Mouse (Mus musculus) G1E (cell line): ENCODE measurements around the gene Sik1. TPM values are rescaled to one million over a fixed set of nuclear protein-coding genes. Genes with fewer than 3 reads are reported as not detected.

Source experiments
- ATAC-seq: 2 replicates; pipeline ENCODE4 v1.8.0; 2016; ENCODE audit warnings: mild to moderate bottlenecking; ENCODE audit not compliant: insufficient number of reproducible peaks, poor library complexity, low FRiP score, severe bottlenecking; ENCODE audit errors: extremely low read depth
- DNase-seq: peaks from one replicate; pipeline ENCODE4 v3.0.0; 2012; ENCODE audit warnings: low spot score
- H3K27me3 ChIP-seq: 2 replicates; pipeline ENCODE4 v1.6.1; 2012; ENCODE audit warnings: mild to moderate bottlenecking, low read length, inconsistent platforms; ENCODE audit not compliant: insufficient read depth
- H3K36me3 ChIP-seq: replicated peaks from 2 replicates; pipeline ENCODE3; 2012; ENCODE audit warnings: mild to moderate bottlenecking, inconsistent platforms
- H3K4me1 ChIP-seq: 2 replicates; pipeline ENCODE4 v1.6.1; 2012; ENCODE audit warnings: low read depth, low read length, inconsistent platforms, mixed read lengths; ENCODE audit not compliant: insufficient read depth
- H3K4me3 ChIP-seq: 2 replicates; pipeline ENCODE4 v1.5.1; 2012; ENCODE audit warnings: low read depth, mild to moderate bottlenecking, inconsistent platforms, low read length, moderate library complexity, mixed read lengths
- H3K9me3 ChIP-seq: replicated peaks from 2 replicates; pipeline ENCODE4 v1.6.1; 2012; ENCODE audit warnings: inconsistent platforms
- CTCF ChIP-seq: IDR thresholded peaks from 2 replicates; pipeline ENCODE4 v1.5.1; 2012; ENCODE audit warnings: low read depth, low read length, inconsistent platforms, mixed read lengths
- GATA1 ChIP-seq: IDR thresholded peaks from 2 replicates; pipeline ENCODE4 v1.6.1; 2012; ENCODE audit warnings: borderline replicate concordance, low read length, inconsistent platforms, mixed read lengths
- GATA2 ChIP-seq: IDR thresholded peaks from 2 replicates; pipeline ENCODE4 v1.6.1; 2012; ENCODE audit warnings: low read depth, low read length, inconsistent platforms, borderline replicate concordance
- POLR2AphosphoS5 ChIP-seq: IDR thresholded peaks from 2 replicates; pipeline ENCODE4 v1.6.1; 2012; ENCODE audit warnings: low read depth, low read length, inconsistent platforms; ENCODE audit not compliant: insufficient replicate concordance
- TAL1 ChIP-seq: conservative IDR thresholded peaks from 2 replicates; pipeline ENCODE4 v1.6.1; 2012; ENCODE audit warnings: low read depth, low read length, inconsistent platforms, mixed read lengths
- polyA plus RNA-seq: library from polyadenylated mRNA; stranded (reverse); fragments of >175 nt; gene quantifications from 2 replicates; pipeline ENCODE4 v1.2.3, GENCODE M21; 2012
- total RNA-seq, 2 experiments: library from RNA; stranded (forward) in 1 of 2; stranded (reverse) in 1 of 2; fragments of 200-1000 nt in 1 of 2; fragments of >200 nt in 1 of 2; fragmentation: Nextera tagmentation in 1 of 2; gene quantifications; 2 replicates each; pipeline ENCODE4 v1.2.3; 2014 to 2017

Sik1 gene
- total and polyA plus RNA-seq, 3 experiments, result 0.98 to 13.1 (median 6.9) TPM

GRCm38 (mm10) chr17:31821136-31821933 is 34.3 kb downstream of the Sik1 start:
- no peak for TF ChIP-seq GATA1
- no peak for TF ChIP-seq TAL1
- no peak for TF ChIP-seq GATA2
- no peak for TF ChIP-seq CTCF
- TF ChIP-seq POLR2AphosphoS5, result no peak
- DNase-seq, result no peak
- ATAC-seq, result no peak
- Histone ChIP-seq H3K27me3 (peaks cover 21% of the 10 kb centered on the region), H3K4me3 (no peak overlapping the region), H3K4me1 (no peaks in the 10 kb centered on the region; the same call in 1 of the 2 replicates), H3K9me3 (no peaks in the 10 kb centered on the region), H3K36me3 (no peaks in the 10 kb centered on the region)

- Histone ChIP-seq H3K4me1 (no peaks in the 10 kb centered on the region), H3K27me3 (peaks cover 20% of the 10 kb centered on the region), H3K4me3 (no peak overlapping the region), H3K36me3 (no peaks in the 10 kb centered on the region), H3K9me3 (no peaks in the 10 kb centered on the region)
- no peak for ATAC-seq
- TF ChIP-seq GATA2 (no peak), POLR2AphosphoS5 (no peak), CTCF (no peak), TAL1 (no peak), GATA1 (no peak)
- no peak for DNase-seq
Measured at GRCm38 (mm10) chr17:31820099-31820846, 35.3 kb downstream of the Sik1 start.

DNA sequence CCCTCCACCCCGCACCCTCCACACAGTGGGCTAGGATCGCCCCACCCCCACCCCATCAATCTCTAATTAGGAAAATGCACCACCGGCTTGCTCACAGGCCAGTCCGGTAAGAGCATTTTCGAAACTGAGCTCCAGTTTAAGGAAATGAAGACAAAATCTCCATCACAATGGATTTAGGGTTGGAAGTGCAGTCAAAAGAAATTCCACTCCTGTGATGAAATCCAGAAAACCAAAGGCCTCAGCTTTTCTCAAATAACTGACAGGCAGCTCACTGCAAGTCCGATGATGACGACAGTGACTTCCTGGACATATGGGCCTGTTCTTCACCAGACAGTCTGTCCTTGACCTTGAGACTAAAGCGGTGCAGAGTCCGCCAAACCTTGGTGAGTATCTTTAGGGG is 36.2 kb downstream of the Sik1 start:
- Histone ChIP-seq H3K4me3 (no peak overlapping the region), H3K9me3 (no peaks in the 10 kb centered on the region), H3K27me3 (peaks cover 20% of the 10 kb centered on the region), H3K36me3 (no peaks in the 10 kb centered on the region), H3K4me1 (no peaks in the 10 kb centered on the region)
- ATAC-seq (no peak), DNase-seq (no peak)
- TF ChIP-seq POLR2AphosphoS5 (no peak), GATA2 (no peak), CTCF (no peak), GATA1 (no peak), TAL1 (no peak)

DNA sequence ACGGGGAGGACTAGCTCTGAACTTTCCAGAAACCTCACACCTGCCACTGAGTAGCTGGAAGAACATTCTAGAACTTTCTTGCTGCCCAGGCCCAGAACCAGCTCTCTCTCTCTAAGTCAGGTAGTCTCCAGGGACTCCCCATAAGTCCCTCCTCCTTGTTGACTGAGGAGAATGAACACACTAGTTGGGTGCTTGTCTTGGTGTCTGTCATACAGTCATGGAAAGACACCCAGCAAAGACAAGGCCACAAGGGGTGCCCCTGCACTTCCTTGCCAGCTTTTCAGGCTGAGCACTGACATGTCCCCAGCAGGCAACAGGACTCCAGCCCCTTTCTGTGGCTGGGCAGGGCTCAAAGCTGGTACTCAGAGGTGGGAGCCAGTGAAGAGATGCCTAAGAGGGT is 37.8 kb downstream of the Sik1 start:
- Histone ChIP-seq H3K27me3 (peaks cover 20% of the 10 kb centered on the region), H3K36me3 (no peaks in the 10 kb centered on the region), H3K9me3 (no peaks in the 10 kb centered on the region), H3K4me1 (no peaks in the 10 kb centered on the region), H3K4me3 (no peak overlapping the region)
- TF ChIP-seq CTCF, result no peak
- no peak for TF ChIP-seq POLR2AphosphoS5
- no peak for TF ChIP-seq GATA2
- TF ChIP-seq GATA1, result no peak
- no peak for TF ChIP-seq TAL1
- ATAC-seq, result no peak
- no peak for DNase-seq

- ATAC-seq, result no peak
Measured at GRCm38 (mm10) chr17:31817203-31817602, 38.4 kb downstream of the Sik1 start.

GRCm38 (mm10) chr17:31814848-31815247 is 40.8 kb downstream of the Sik1 start:
- DNase-seq (no peak), ATAC-seq (no peak)
- Histone ChIP-seq H3K4me1 (no peaks in the 10 kb centered on the region), H3K27me3 (peaks cover 19% of the 10 kb centered on the region), H3K36me3 (no peaks in the 10 kb centered on the region), H3K4me3 (no peak overlapping the region), H3K9me3 (no peaks in the 10 kb centered on the region)
- TF ChIP-seq GATA1 (no peak), POLR2AphosphoS5 (no peak), CTCF (no peak), GATA2 (no peak), TAL1 (no peak)

More at GRCm38 (mm10) chr17:31817203-31817602, 38.4 kb downstream of the Sik1 start:
- Histone ChIP-seq H3K27me3 (peaks cover 21% of the 10 kb centered on the region), H3K36me3 (no peaks in the 10 kb centered on the region), H3K4me3 (no peak overlapping the region), H3K4me1 (no peaks in the 10 kb centered on the region), H3K9me3 (no peaks in the 10 kb centered on the region)
- DNase-seq, result no peak
- TF ChIP-seq TAL1 (no peak), POLR2AphosphoS5 (no peak), GATA1 (no peak), CTCF (no peak), GATA2 (no peak)
